Mouse (Mus musculus) liver, embryonic 15.5 days (tissue): ENCODE results near the gene Tmco2. TPM values are rescaled to one million over a fixed set of nuclear protein-coding genes. Genes with fewer than 3 reads are reported as not detected.

ENCODE experiments used
- ATAC-seq: fragments of 200-750 bp; cut with Nextera tagmentation; 2 replicates; pipeline ENCODE4 v1.8.0; 2017; ENCODE audit warnings: moderate number of reproducible peaks, mild to moderate bottlenecking, moderate library complexity; ENCODE audit not compliant: insufficient read depth
- H3K27ac ChIP-seq: fragments of 300-500 bp; sonication (generic); replicated peaks from 2 replicates; pipeline ENCODE4 v1.5.1; 2015; ENCODE audit warnings: mild to moderate bottlenecking, inconsistent platforms
- H3K27me3 ChIP-seq: fragments of 300-500 bp; sonication (generic); 2 replicates; pipeline ENCODE4 v1.6.1; 2015; ENCODE audit warnings: mild to moderate bottlenecking, inconsistent platforms
- H3K36me3 ChIP-seq: fragments of 300-500 bp; sonication (generic); replicated peaks from 2 replicates; pipeline ENCODE4 v1.6.1; 2015; ENCODE audit warnings: moderate library complexity, mild to moderate bottlenecking, inconsistent platforms
- H3K4me1 ChIP-seq: fragments of 300-500 bp; sonication (generic); replicated peaks from 2 replicates; pipeline ENCODE4 v1.6.1; 2015; ENCODE audit warnings: inconsistent platforms
- H3K4me2 ChIP-seq: fragments of 300-500 bp; sonication (generic); 2 replicates; pipeline ENCODE4 v1.6.1; 2015; ENCODE audit warnings: moderate library complexity, mild to moderate bottlenecking, inconsistent platforms
- H3K4me3 ChIP-seq: fragments of 300-500 bp; sonication (generic); replicated peaks from 2 replicates; pipeline ENCODE4 v1.5.1; 2015; ENCODE audit warnings: mild to moderate bottlenecking, inconsistent platforms
- H3K9ac ChIP-seq: fragments of 300-500 bp; sonication (generic); 2 replicates; pipeline ENCODE4 v1.6.1; 2015; ENCODE audit warnings: moderate library complexity, mild to moderate bottlenecking, inconsistent platforms
- H3K9me3 ChIP-seq: fragments of 300-500 bp; sonication (generic); replicated peaks from 2 replicates; pipeline ENCODE4 v1.6.1; 2016; ENCODE audit warnings: inconsistent platforms
- WGBS: fragments of 180-500 bp; shearing (Covaris S2); methylation state at CpG from one replicate; pipeline ENCODE4 v1.1.7; 2015; ENCODE audit warnings: mixed read lengths; ENCODE audit not compliant: insufficient replicate concordance; 5-methylcytosine and 5-hydroxymethylcytosine counted together
- polyA plus RNA-seq: library from polyadenylated mRNA; unstranded; fragments of >200 nt; fragmentation: Nextera tagmentation; extraction: Ambion mirVana; gene quantifications from 2 replicates; pipeline ENCODE4 v1.2.1, GENCODE M21; 2015

Gene Tmco2
- polyA plus RNA-seq, 1 experiment from 2014 or later: not detected

- H3K4me3 ChIP-seq: no peak overlapping the region
- H3K9ac ChIP-seq: no peak overlapping the region
- peaks cover 22% of the 10 kb centered on the region for H3K36me3 ChIP-seq
- H3K4me2 ChIP-seq: no peak overlapping the region
- H3K4me1 ChIP-seq: no peaks in the 10 kb centered on the region
- peaks cover 28% of the 10 kb centered on the region for H3K27me3 ChIP-seq
- no peak for ATAC-seq
- no peak overlapping the region for H3K27ac ChIP-seq
- no peaks in the 10 kb centered on the region for H3K9me3 ChIP-seq
- WGBS: 47% methylated on average over 2 of the region's 2 CpGs
These were observed 52.0 kb downstream of the Tmco2 start for GRCm38 (mm10) chr4:121057032-121057431.

GRCm38 (mm10) chr4:121056342-121056741 lies 52.7 kb downstream of the Tmco2 start:
- ATAC-seq: no peak
- no peak overlapping the region for H3K4me3 ChIP-seq

More at GRCm38 (mm10) chr4:121056342-121056741, 52.7 kb downstream of the Tmco2 start:
- no peak overlapping the region for H3K4me2 ChIP-seq
- no peak overlapping the region for H3K9ac ChIP-seq
- H3K36me3 ChIP-seq: peaks cover 19% of the 10 kb centered on the region
- no peaks in the 10 kb centered on the region for H3K9me3 ChIP-seq
- WGBS: 33% methylated on average over 3 of the region's 3 CpGs
- H3K27ac ChIP-seq: no peak overlapping the region
- H3K4me1 ChIP-seq: no peaks in the 10 kb centered on the region
- peaks cover 35% of the 10 kb centered on the region for H3K27me3 ChIP-seq

Other genes starting within 250 kb of the Tmco2 start
- 6.2 and 7.0 TPM in 2 replicates for gene Exo5, start 184.2 kb downstream of the Tmco2 start, polyA plus RNA-seq
- 1.6 and 1.7 TPM in 2 replicates for gene Zfp69, start 157.5 kb downstream of the Tmco2 start, polyA plus RNA-seq
- 15.9 and 17.6 TPM in 2 replicates for gene Smap2, start 92.0 kb downstream of the Tmco2 start, polyA plus RNA-seq
- gene Col9a2, start 69.8 kb downstream of the Tmco2 start, polyA plus RNA-seq: 2.5 and 2.7 TPM in 2 replicates
- 20.3 and 21.1 TPM in 2 replicates for gene Zmpste24, start 11.0 kb downstream of the Tmco2 start, polyA plus RNA-seq
- 9.7 and 10.8 TPM in 2 replicates for gene Rlf, start 105.9 kb upstream of the Tmco2 start, polyA plus RNA-seq
- gene Gm12888, start 215.7 kb upstream of the Tmco2 start, polyA plus RNA-seq: not detected in 2 replicates